Mouse (Mus musculus) ovary, adult 10 weeks (tissue): ENCODE results near the gene Olfr599. TPM values are rescaled to one million over a fixed set of nuclear protein-coding genes. Genes with fewer than 3 reads are reported as not detected.

Experiments used
- polyA plus RNA-seq: library from polyadenylated mRNA; stranded (reverse); fragments of 350-450 nt; fragmentation: Illumina TruSeq; extraction: RNeasy Lipid Tissue Mini Kit (QIAGEN cat#74804); gene quantifications from one replicate; pipeline ENCODE4 v1.2.3, GENCODE M21; 2014

The Olfr599 gene
- polyA plus RNA-seq: not detected

GRCm38 (mm10) chr7:103335617-103336016, at the start of gene Olfr599:
Gene Olfr599 (plus strand): TSS chr7:103335917.

GRCm38 (mm10) chr7:103305348-103305747, 30.4 kb upstream of the Olfr599 start, which contains the start of gene Olfr596:
Gene Olfr596 (plus strand): TSS chr7:103305648.

GRCm38 (mm10) chr7:103316015-103316414, 19.7 kb upstream of the Olfr599 start, which contains the start of gene Olfr597:
Gene Olfr597 (plus strand): TSS chr7:103316315.

GRCm38 (mm10) chr7:103323268-103323667, 12.4 kb upstream of the Olfr599 start, which contains the start of gene Olfr598:
Gene Olfr598 (plus strand): TSS chr7:103323568.

GRCm38 (mm10) chr7:103349569-103349968, 13.9 kb downstream of the Olfr599 start, which contains the start of gene Olfr600:
Gene Olfr600 (minus strand): TSS chr7:103349669.

GRCm38 (mm10) chr7:103362555-103362954, 26.8 kb downstream of the Olfr599 start, which contains the start of gene Olfr601:
Gene Olfr601 (minus strand): TSS chr7:103362655.

GRCm38 (mm10) chr7:103386077-103386476, 50.4 kb downstream of the Olfr599 start, which contains the start of gene Olfr603:
Gene Olfr603 (minus strand): TSS chr7:103386177.

Other genes with a start within 250 kb of the Olfr599 start
- gene Olfr585, start 238.2 kb upstream of the Olfr599 start, polyA plus RNA-seq: not detected
- not detected for gene Olfr586, start 210.3 kb upstream of the Olfr599 start, polyA plus RNA-seq
- gene Olfr588-ps1, start 195.0 kb upstream of the Olfr599 start, polyA plus RNA-seq: not detected
- gene Olfr589, start 179.6 kb upstream of the Olfr599 start, polyA plus RNA-seq: not detected
- not detected for gene Olfr591, start 157.6 kb upstream of the Olfr599 start, polyA plus RNA-seq
- not detected for gene Olfr592, start 151.1 kb upstream of the Olfr599 start, polyA plus RNA-seq
- gene Olfr593, start 124.1 kb upstream of the Olfr599 start, polyA plus RNA-seq: not detected
- not detected for gene Olfr594, start 118.9 kb upstream of the Olfr599 start, polyA plus RNA-seq
- gene Usp17ld, start 83.4 kb upstream of the Olfr599 start, polyA plus RNA-seq: not detected
- gene Olfr596, start 30.3 kb upstream of the Olfr599 start, polyA plus RNA-seq: not detected
- not detected for gene Olfr597, start 19.6 kb upstream of the Olfr599 start, polyA plus RNA-seq
- not detected for gene Olfr598, start 12.3 kb upstream of the Olfr599 start, polyA plus RNA-seq
- gene Olfr600, start 13.8 kb downstream of the Olfr599 start, polyA plus RNA-seq: not detected
- gene Olfr601, start 26.7 kb downstream of the Olfr599 start, polyA plus RNA-seq: not detected
- not detected for gene Olfr603, start 50.3 kb downstream of the Olfr599 start, polyA plus RNA-seq
- not detected for gene Usp17lc, start 79.2 kb downstream of the Olfr599 start, polyA plus RNA-seq
- not detected for gene Olfr605, start 109.5 kb downstream of the Olfr599 start, polyA plus RNA-seq
- gene Olfr606, start 113.1 kb downstream of the Olfr599 start, polyA plus RNA-seq: not detected
- gene Olfr607, start 128.2 kb downstream of the Olfr599 start, polyA plus RNA-seq: not detected
- gene Olfr608, start 134.0 kb downstream of the Olfr599 start, polyA plus RNA-seq: not detected
- not detected for gene Olfr609, start 162.1 kb downstream of the Olfr599 start, polyA plus RNA-seq
- gene Olfr610, start 176.2 kb downstream of the Olfr599 start, polyA plus RNA-seq: not detected
- gene Olfr611, start 184.9 kb downstream of the Olfr599 start, polyA plus RNA-seq: not detected
- not detected for gene Olfr612, start 206.8 kb downstream of the Olfr599 start, polyA plus RNA-seq
- not detected for gene Olfr613, start 212.2 kb downstream of the Olfr599 start, polyA plus RNA-seq
- not detected for gene Olfr615, start 220.2 kb downstream of the Olfr599 start, polyA plus RNA-seq
- not detected for gene Olfr616, start 233.2 kb downstream of the Olfr599 start, polyA plus RNA-seq
- not detected for gene Olfr617, start 237.1 kb downstream of the Olfr599 start, polyA plus RNA-seq